Mouse (Mus musculus): ENCODE results near the gene Bicd2. TPM values are rescaled to one million over a fixed set of nuclear protein-coding genes. Genes with fewer than 3 reads are reported as not detected.

Bicd2 gene
- 36.3 TPM for polyA plus RNA-seq (2015; fragmentation: Illumina TruSeq; extraction: RNeasy Lipid Tissue Mini Kit (QIAGEN cat#74804); ENCODE audit: low read depth, low replicate concordance)

DNA sequence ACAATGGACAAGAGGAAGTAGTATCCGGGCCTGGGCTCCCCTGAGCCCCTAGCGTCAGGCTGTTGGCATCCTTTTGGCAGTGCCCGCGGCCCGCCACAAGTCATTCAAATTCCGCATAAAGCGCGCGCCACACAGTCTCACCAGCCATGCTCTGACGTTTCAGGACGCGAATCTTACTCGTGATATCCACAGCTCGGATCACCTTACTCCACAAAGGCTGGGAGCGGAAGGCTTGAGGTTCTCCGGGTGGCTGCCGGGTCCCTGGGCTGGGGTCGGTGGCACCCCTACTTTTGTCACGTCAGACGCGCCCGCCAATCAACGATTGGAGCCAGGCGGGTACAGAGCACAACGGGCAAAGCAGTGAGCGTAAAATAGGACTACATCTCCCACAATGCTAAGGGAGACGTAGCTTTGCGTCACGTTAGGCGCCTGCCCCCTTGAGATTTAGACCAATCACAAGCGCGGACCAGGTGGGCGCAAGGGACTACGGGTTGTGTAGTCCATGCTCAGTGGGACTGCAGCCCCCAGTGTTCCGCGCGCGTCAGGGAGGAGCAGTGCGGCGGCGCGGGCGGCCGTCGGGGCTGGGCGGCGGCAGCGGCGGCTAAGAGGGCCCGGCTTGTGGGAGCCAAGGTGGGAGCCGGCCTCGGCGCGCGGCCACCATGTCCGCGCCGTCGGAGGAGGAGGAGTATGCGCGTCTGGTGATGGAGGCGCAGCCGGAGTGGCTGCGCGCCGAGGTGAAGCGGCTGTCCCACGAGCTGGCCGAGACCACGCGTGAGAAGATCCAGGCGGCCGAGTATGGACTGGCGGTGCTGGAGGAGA lies at the start of gene Bicd2:
TSS of gene Bicd2 (plus strand) at position 574 of the 819 bp plus-strand sequence.

DNA sequence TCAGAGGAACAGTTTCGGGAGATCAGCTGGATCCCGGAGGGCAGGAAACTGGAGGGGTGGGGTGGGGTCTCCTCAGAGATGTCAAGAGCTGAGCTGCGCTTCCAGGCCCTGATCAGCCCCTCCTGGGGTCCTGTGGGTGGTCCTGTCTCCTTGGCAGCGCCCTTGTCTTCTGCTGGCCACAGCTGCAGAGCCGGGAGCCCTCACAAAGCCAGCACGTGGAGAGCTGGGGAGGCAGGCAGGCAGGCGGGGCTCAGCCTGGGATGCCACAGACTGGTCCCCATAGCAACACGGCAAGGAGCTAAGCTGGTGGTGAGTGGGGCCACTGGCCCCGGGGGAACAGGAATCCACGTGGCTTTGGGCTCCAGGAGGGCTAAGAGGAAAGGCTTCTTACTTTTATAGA lies 21.3 kb upstream of the Bicd2 start, which contains the start of gene Fgd3:
TSS of gene Fgd3 (minus strand) at position 272 of the 400 bp plus-strand sequence.

DNA sequence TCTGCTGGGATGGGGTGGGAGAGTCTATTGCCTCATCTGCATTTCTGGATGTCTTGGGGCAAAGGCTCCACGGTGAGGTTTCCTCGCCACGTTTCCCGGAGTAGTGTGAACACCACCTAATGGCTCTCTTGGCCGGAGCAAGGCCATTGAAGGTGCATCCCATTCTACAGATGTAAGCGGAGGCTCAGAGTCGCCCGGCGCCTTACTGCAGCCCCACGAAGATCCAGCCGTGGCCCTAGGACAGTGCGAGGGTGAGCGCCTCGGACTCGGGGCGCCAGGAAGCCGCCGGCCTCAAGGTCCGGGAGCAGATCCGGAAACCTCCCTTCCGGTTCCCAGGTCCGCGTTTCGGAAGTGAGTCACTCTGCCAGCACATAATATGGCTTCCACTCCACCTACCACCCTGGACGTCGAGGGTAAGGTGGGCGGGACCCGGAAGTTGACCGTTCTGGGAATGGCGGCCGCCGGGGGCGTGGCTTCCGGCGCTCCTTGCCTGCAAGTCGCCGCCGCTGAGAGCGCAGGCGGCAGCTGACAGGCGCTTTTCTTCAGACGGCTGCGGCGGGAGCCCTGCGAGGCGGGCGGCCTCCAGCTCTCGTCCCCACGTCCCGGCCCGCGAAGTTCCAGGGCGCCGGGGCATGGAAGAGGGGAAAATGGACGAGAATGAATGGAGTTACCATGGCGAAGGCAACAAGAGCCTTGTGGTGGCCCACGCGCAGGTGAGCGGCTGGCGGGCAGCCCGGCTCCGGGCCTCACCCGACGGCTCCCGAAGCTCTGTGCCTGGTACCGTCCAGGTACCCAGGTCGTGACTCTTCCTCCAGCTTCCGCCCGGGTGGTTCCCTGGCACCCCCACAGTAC lies 79.6 kb downstream of the Bicd2 start, which contains the start of gene Ippk:
TSS of gene Ippk (plus strand) at position 496 of the 852 bp plus-strand sequence.

Other genes starting within 250 kb of the Bicd2 start
- 53.9 TPM for gene Wnk2, start 193.6 kb upstream of the Bicd2 start, polyA plus RNA-seq (2015; fragmentation: Illumina TruSeq; extraction: RNeasy Lipid Tissue Mini Kit (QIAGEN cat#74804); ENCODE audit: low read depth, low replicate concordance)
- gene Ninj1, start 154.1 kb upstream of the Bicd2 start, polyA plus RNA-seq (2015; fragmentation: Illumina TruSeq; extraction: RNeasy Lipid Tissue Mini Kit (QIAGEN cat#74804); ENCODE audit: low read depth, low replicate concordance): 25.2 TPM
- gene Card19, start 125.5 kb upstream of the Bicd2 start, polyA plus RNA-seq (2015; fragmentation: Illumina TruSeq; extraction: RNeasy Lipid Tissue Mini Kit (QIAGEN cat#74804); ENCODE audit: low read depth, low replicate concordance): 21.0 TPM
- 3.0 TPM for gene Susd3, start 92.9 kb upstream of the Bicd2 start, polyA plus RNA-seq (2015; fragmentation: Illumina TruSeq; extraction: RNeasy Lipid Tissue Mini Kit (QIAGEN cat#74804); ENCODE audit: low read depth, low replicate concordance)
- 6.1 TPM for gene Fgd3, start 21.3 kb upstream of the Bicd2 start, polyA plus RNA-seq (2015; fragmentation: Illumina TruSeq; extraction: RNeasy Lipid Tissue Mini Kit (QIAGEN cat#74804); ENCODE audit: low read depth, low replicate concordance)
- gene Ippk, start 79.7 kb downstream of the Bicd2 start, polyA plus RNA-seq (2015; fragmentation: Illumina TruSeq; extraction: RNeasy Lipid Tissue Mini Kit (QIAGEN cat#74804); ENCODE audit: low read depth, low replicate concordance): 16.7 TPM
- gene Tes3-ps, start 151.7 kb downstream of the Bicd2 start, polyA plus RNA-seq (2015; fragmentation: Illumina TruSeq; extraction: RNeasy Lipid Tissue Mini Kit (QIAGEN cat#74804); ENCODE audit: low read depth, low replicate concordance): 0.36 TPM
- 5.8 TPM for gene Ecm2, start 163.2 kb downstream of the Bicd2 start, polyA plus RNA-seq (2015; fragmentation: Illumina TruSeq; extraction: RNeasy Lipid Tissue Mini Kit (QIAGEN cat#74804); ENCODE audit: low read depth, low replicate concordance)
- 3.0 TPM for gene Aspn, start 202.9 kb downstream of the Bicd2 start, polyA plus RNA-seq (2015; fragmentation: Illumina TruSeq; extraction: RNeasy Lipid Tissue Mini Kit (QIAGEN cat#74804); ENCODE audit: low read depth, low replicate concordance)
- 2.3 TPM for gene Omd, start 240.9 kb downstream of the Bicd2 start, polyA plus RNA-seq (2015; fragmentation: Illumina TruSeq; extraction: RNeasy Lipid Tissue Mini Kit (QIAGEN cat#74804); ENCODE audit: low read depth, low replicate concordance)

Data from brain, adult 10 weeks (tissue).